In the genomic region with DNA sequence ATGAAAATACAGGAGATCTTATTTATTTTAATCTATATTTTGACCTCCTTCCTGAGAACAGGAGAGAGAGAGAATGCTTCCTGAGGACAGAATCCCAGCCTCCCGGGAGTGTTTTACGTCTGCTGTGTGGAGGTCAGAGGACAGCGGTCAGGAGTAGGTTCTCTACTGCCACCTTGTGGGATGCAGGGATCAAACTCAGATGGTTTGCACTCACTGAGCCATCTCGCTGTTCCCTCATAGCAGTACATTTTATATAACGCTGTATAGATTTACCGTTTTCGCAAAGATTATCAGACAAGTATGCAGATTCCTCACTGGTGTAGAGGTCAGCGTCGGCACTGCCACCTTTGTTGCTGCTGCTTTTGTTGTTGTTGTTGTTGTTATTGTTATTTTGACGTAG, we compare ENCODE assay signal across 8 mouse cellular contexts. TPM values are rescaled to one million over a fixed set of nuclear protein-coding genes. Genes with fewer than 3 reads are reported as not detected.
DNase-seq lines count a peak whose midpoint lies in the region; ATAC-seq and TF ChIP-seq lines count a peak whose summit lies in the region.

No protein-coding gene starts in this region.

- H3K36me3 ChIP-seq in forebrain, embryonic 11.5 days (ENCODE audit: control insufficient read depth, insufficient read depth, low read length): no peaks in the 10 kb centered on the region
- H3K36me3 ChIP-seq in forebrain, embryonic 12.5 days (replicated peaks): peaks cover 11% of the 10 kb centered on the region
- peaks cover 8% of the 10 kb centered on the region; the same call in 1 of the 2 replicates for H3K36me3 ChIP-seq in forebrain, embryonic 14.5 days (ENCODE audit: control insufficient read depth, insufficient read depth, low read length)
- no peaks in the 10 kb centered on the region for H3K36me3 ChIP-seq in lung, postnatal 0 days (ENCODE audit: insufficient read depth, low read length)

- TF ChIP-seq POLR2A in brain, embryonic 14.5 days (IDR thresholded peaks at IDR 0.05; ENCODE audit: borderline replicate concordance, extremely low read depth, insufficient read depth, insufficient read length, poor library complexity, severe bottlenecking): no peak

- ATAC-seq in forebrain, embryonic 11.5 days (replicated peaks; ENCODE audit: low FRiP score): peak; percentile 60; the same call in 1 of the 2 replicates
- ATAC-seq in forebrain, embryonic 12.5 days (ENCODE audit: low FRiP score): no peak; the same call in 1 of the 2 replicates
- ATAC-seq in forebrain, embryonic 14.5 days: peak; percentile 68; the same call in 1 of the 2 replicates
- ATAC-seq in lung, postnatal 0 days: peak; percentile 91

- no peaks in the 10 kb centered on the region for H3K27me3 ChIP-seq in forebrain, embryonic 11.5 days (ENCODE audit: control insufficient read depth, insufficient read depth, low read length)
- H3K27me3 ChIP-seq in forebrain, embryonic 12.5 days: no peaks in the 10 kb centered on the region
- H3K27me3 ChIP-seq in forebrain, embryonic 14.5 days (replicated peaks; ENCODE audit: control insufficient read depth, insufficient read depth, low read length): no peaks in the 10 kb centered on the region
- no peaks in the 10 kb centered on the region for H3K27me3 ChIP-seq in lung, postnatal 0 days (replicated peaks; ENCODE audit: insufficient read depth, low read length)

- H3K27ac ChIP-seq in forebrain, embryonic 11.5 days (ENCODE audit: low read depth, low read length): no peak overlapping the region
- no peak overlapping the region for H3K27ac ChIP-seq in forebrain, embryonic 12.5 days
- H3K27ac ChIP-seq in forebrain, embryonic 14.5 days (ENCODE audit: low read depth, low read length): no peak overlapping the region
- H3K27ac ChIP-seq in lung, postnatal 0 days (ENCODE audit: low read length): no peak overlapping the region

- intact Hi-C loops in heart, postnatal 25 days (cut with DNase I): loop anchor here (2.0 to 5.0 kb wide), 3 partner anchors 46 to 161 kb away; partner anchors contain the start of gene Vps26c

- no peak overlapping the region for H3K4me2 ChIP-seq in forebrain, embryonic 11.5 days (ENCODE audit: low read depth, low read length, severe bottlenecking)
- no peak overlapping the region for H3K4me2 ChIP-seq in forebrain, embryonic 12.5 days
- no peak overlapping the region for H3K4me2 ChIP-seq in forebrain, embryonic 14.5 days (ENCODE audit: low read length)
- no peak overlapping the region for H3K4me2 ChIP-seq in lung, postnatal 0 days (replicated peaks; ENCODE audit: low read depth, low read length)

- no peak for TF ChIP-seq EP300 in lung, postnatal 0 days (IDR thresholded peaks at IDR 0.05)

- H3K9ac ChIP-seq in forebrain, embryonic 11.5 days (ENCODE audit: low read length): no peak overlapping the region
- H3K9ac ChIP-seq in forebrain, embryonic 12.5 days: no peak overlapping the region
- H3K9ac ChIP-seq in forebrain, embryonic 14.5 days (ENCODE audit: low read length): no peak overlapping the region
- no peak overlapping the region for H3K9ac ChIP-seq in lung, postnatal 0 days (replicated peaks; ENCODE audit: low read depth)

- no peaks in the 10 kb centered on the region for H3K4me1 ChIP-seq in forebrain, embryonic 11.5 days (replicated peaks; ENCODE audit: control insufficient read depth, insufficient read depth, low read length)
- peaks cover 4% of the 10 kb centered on the region; the same call in 1 of the 2 replicates for H3K4me1 ChIP-seq in forebrain, embryonic 12.5 days
- H3K4me1 ChIP-seq in forebrain, embryonic 14.5 days (ENCODE audit: control insufficient read depth, insufficient read depth, low read length): no peaks in the 10 kb centered on the region
- 0 out of 2 replicates have a peak, but pooled peaks cover 4% of the 10 kb centered on the region for H3K4me1 ChIP-seq in lung, postnatal 0 days (ENCODE audit: insufficient read depth, low read depth, low read length)

- peak; percentile 69; the same call in 1 of the 2 replicates for TF ChIP-seq CTCF in brain, embryonic 14.5 days (IDR thresholded peaks at IDR 0.05; ENCODE audit: borderline replicate concordance, extremely low read depth, insufficient read depth, insufficient read length)
- TF ChIP-seq CTCF in lung, postnatal 0 days (IDR thresholded peaks at IDR 0.05): peak; percentile 94

- H3K9me3 ChIP-seq in forebrain, embryonic 11.5 days (ENCODE audit: control insufficient read depth, low read length): no peaks in the 10 kb centered on the region
- no peaks in the 10 kb centered on the region for H3K9me3 ChIP-seq in forebrain, embryonic 12.5 days
- H3K9me3 ChIP-seq in forebrain, embryonic 14.5 days (replicated peaks; ENCODE audit: control insufficient read depth, low read length): no peaks in the 10 kb centered on the region
- H3K9me3 ChIP-seq in lung, postnatal 0 days (ENCODE audit: low read length): no peaks in the 10 kb centered on the region

- no peak overlapping the region for H3K4me3 ChIP-seq in forebrain, embryonic 11.5 days (ENCODE audit: low read depth, low read length)
- no peak overlapping the region for H3K4me3 ChIP-seq in forebrain, embryonic 12.5 days (replicated peaks)
- no peak overlapping the region for H3K4me3 ChIP-seq in forebrain, embryonic 14.5 days (ENCODE audit: low read depth, low read length)
- no peak overlapping the region for H3K4me3 ChIP-seq in lung, postnatal 0 days (ENCODE audit: low read depth, low read length)

- peak; percentile 61 for DNase-seq in forebrain, embryonic 11.5 days (ENCODE audit: low spot score)
- DNase-seq in brain, embryonic 14.5 days (ENCODE audit: low read depth): peak; percentile 73
- peak; percentile 58 for DNase-seq in forebrain, embryonic 14.5 days (ENCODE audit: low spot score)
- peak; percentile 33 for DNase-seq in heart, postnatal 25 days (ENCODE audit: low spot score)
- peak; percentile 82 to 83 for DNase-seq in kidney, postnatal 36 days
- peak; percentile 90 for DNase-seq in lung, postnatal 0 days (ENCODE audit: low spot score)
- DNase-seq in retina, embryonic 14.5 days (ENCODE audit: low spot score): peak; percentile 76

- WGBS in forebrain, embryonic 11.5 days: 61% methylated on average over 10 of the region's 10 CpGs
- 55% methylated on average over 10 of the region's 10 CpGs for WGBS in forebrain, embryonic 12.5 days
- 54% methylated on average over 10 of the region's 10 CpGs for WGBS in forebrain, embryonic 14.5 days
- WGBS in lung, postnatal 0 days: 48% methylated on average over 10 of the region's 10 CpGs

RNA-seq across cellular contexts. Expression of gene Dyrk1a, which starts 48.7 kb away (rescaled TPM):
- 12.0 and 13.5 TPM in 2 replicates for polyA plus RNA-seq in forebrain, embryonic 11.5 days (2014; fragmentation: Nextera tagmentation; extraction: Ambion mirVana)
- polyA plus RNA-seq in forebrain, embryonic 12.5 days (2016; fragmentation: Nextera tagmentation; extraction: Ambion mirVana): 12.0 and 12.8 TPM in 2 replicates
- polyA plus RNA-seq in brain, embryonic 14.5 days (2012; rRNA removed): 51.7 and 57.3 TPM in 2 replicates
- polyA plus RNA-seq in forebrain, embryonic 14.5 days (2014; fragmentation: Nextera tagmentation; extraction: Ambion mirVana): 14.8 and 15.6 TPM in 2 replicates
- 10 to 100 TPM; 71.4 to 71.9 TPM for total RNA-seq in heart, postnatal 25 days (2021)
- 7.7 and 8.0 TPM in 2 replicates for polyA plus RNA-seq in lung, postnatal 0 days (2015; fragmentation: Nextera tagmentation; extraction: Ambion mirVana)

Comparison
In these comparisons a context has a peak if more than half of its experiments do, and no peak if none do; other contexts are left out.
1. DNase-seq: peak in every context shown above with its lines; median percentile 90 in lung, postnatal 0 days; 82 in kidney, postnatal 36 days; 76 in retina, embryonic 14.5 days; 73 in brain, embryonic 14.5 days; 61 in forebrain, embryonic 11.5 days; 58 in forebrain, embryonic 14.5 days; 33 in heart, postnatal 25 days.